Mouse (Mus musculus): Measurements from ENCODE around the gene Gpr25. TPM values are rescaled to one million over a fixed set of nuclear protein-coding genes. Genes with fewer than 3 reads are reported as not detected.

Gene Gpr25
- total RNA-seq (2017), result not detected in 2 replicates

GRCm38 (mm10) chr1:136260635-136261238 lies at the start of gene Gpr25:
Gene Gpr25, minus strand, starts transcription at chr1:136260873.
- no peak for ATAC-seq (ENCODE audit: extremely low read depth, insufficient number of reproducible peaks, low FRiP score, poor library complexity, severe bottlenecking)

GRCm38 (mm10) chr1:136309193-136309592 lies 48.5 kb upstream of the Gpr25 start:
- no peak for ATAC-seq (ENCODE audit: extremely low read depth, insufficient number of reproducible peaks, low FRiP score, poor library complexity, severe bottlenecking)

- no peak for ATAC-seq (ENCODE audit: extremely low read depth, insufficient number of reproducible peaks, low FRiP score, poor library complexity, severe bottlenecking)
These were observed 45.8 kb upstream of the Gpr25 start for GRCm38 (mm10) chr1:136306424-136306823.

GRCm38 (mm10) chr1:136293961-136294360 lies 33.3 kb upstream of the Gpr25 start:
- ATAC-seq (ENCODE audit: extremely low read depth, insufficient number of reproducible peaks, low FRiP score, poor library complexity, severe bottlenecking), result no peak

GRCm38 (mm10) chr1:136289803-136290202 lies 29.1 kb upstream of the Gpr25 start:
- no peak for ATAC-seq (ENCODE audit: extremely low read depth, insufficient number of reproducible peaks, low FRiP score, poor library complexity, severe bottlenecking)

GRCm38 (mm10) chr1:136277366-136277765 lies 16.7 kb upstream of the Gpr25 start:
- no peak for ATAC-seq (ENCODE audit: extremely low read depth, insufficient number of reproducible peaks, low FRiP score, poor library complexity, severe bottlenecking)

GRCm38 (mm10) chr1:136268224-136268623 lies 7.6 kb upstream of the Gpr25 start:
- ATAC-seq (ENCODE audit: extremely low read depth, insufficient number of reproducible peaks, low FRiP score, poor library complexity, severe bottlenecking), result no peak

GRCm38 (mm10) chr1:136266127-136266526 lies 5.5 kb upstream of the Gpr25 start:
- ATAC-seq (ENCODE audit: extremely low read depth, insufficient number of reproducible peaks, low FRiP score, poor library complexity, severe bottlenecking), result no peak

GRCm38 (mm10) chr1:136263355-136263754 lies 2.7 kb upstream of the Gpr25 start:
- ATAC-seq (ENCODE audit: extremely low read depth, insufficient number of reproducible peaks, low FRiP score, poor library complexity, severe bottlenecking), result no peak

GRCm38 (mm10) chr1:136259893-136260634 lies 609 bp downstream of the Gpr25 start:
- no peak for ATAC-seq (ENCODE audit: extremely low read depth, insufficient number of reproducible peaks, low FRiP score, poor library complexity, severe bottlenecking)

GRCm38 (mm10) chr1:136259543-136259892 lies 1.2 kb downstream of the Gpr25 start:
- no peak for ATAC-seq (ENCODE audit: extremely low read depth, insufficient number of reproducible peaks, low FRiP score, poor library complexity, severe bottlenecking)

- no peak for ATAC-seq (ENCODE audit: extremely low read depth, insufficient number of reproducible peaks, low FRiP score, poor library complexity, severe bottlenecking)
These were observed 2.2 kb downstream of the Gpr25 start for GRCm38 (mm10) chr1:136258495-136258894.

- no peak for ATAC-seq (ENCODE audit: extremely low read depth, insufficient number of reproducible peaks, low FRiP score, poor library complexity, severe bottlenecking)
These were observed 5.0 kb downstream of the Gpr25 start for GRCm38 (mm10) chr1:136255657-136256056.

- no peak for ATAC-seq (ENCODE audit: extremely low read depth, insufficient number of reproducible peaks, low FRiP score, poor library complexity, severe bottlenecking)
These were observed 5.5 kb downstream of the Gpr25 start for GRCm38 (mm10) chr1:136255174-136255573.

GRCm38 (mm10) chr1:136254503-136255065 lies 6.1 kb downstream of the Gpr25 start:
- ATAC-seq (ENCODE audit: extremely low read depth, insufficient number of reproducible peaks, low FRiP score, poor library complexity, severe bottlenecking), result no peak

- no peak for ATAC-seq (ENCODE audit: extremely low read depth, insufficient number of reproducible peaks, low FRiP score, poor library complexity, severe bottlenecking)
These were observed 7.2 kb downstream of the Gpr25 start for GRCm38 (mm10) chr1:136253472-136253871.

GRCm38 (mm10) chr1:136249662-136250061 lies 11.0 kb downstream of the Gpr25 start:
- peak; percentile 36; the same call in 1 of the 2 replicates for ATAC-seq (ENCODE audit: extremely low read depth, insufficient number of reproducible peaks, low FRiP score, poor library complexity, severe bottlenecking)

- ATAC-seq (ENCODE audit: extremely low read depth, insufficient number of reproducible peaks, low FRiP score, poor library complexity, severe bottlenecking), result no peak
These were observed 13.3 kb downstream of the Gpr25 start for GRCm38 (mm10) chr1:136247393-136247792.

GRCm38 (mm10) chr1:136244469-136244868 lies 16.2 kb downstream of the Gpr25 start:
- ATAC-seq (ENCODE audit: extremely low read depth, insufficient number of reproducible peaks, low FRiP score, poor library complexity, severe bottlenecking), result no peak

GRCm38 (mm10) chr1:136241801-136242200 lies 18.9 kb downstream of the Gpr25 start:
- ATAC-seq (ENCODE audit: extremely low read depth, insufficient number of reproducible peaks, low FRiP score, poor library complexity, severe bottlenecking), result no peak

Data from neutrophil, adult 5-6 weeks (primary cell).